In the genomic region with DNA sequence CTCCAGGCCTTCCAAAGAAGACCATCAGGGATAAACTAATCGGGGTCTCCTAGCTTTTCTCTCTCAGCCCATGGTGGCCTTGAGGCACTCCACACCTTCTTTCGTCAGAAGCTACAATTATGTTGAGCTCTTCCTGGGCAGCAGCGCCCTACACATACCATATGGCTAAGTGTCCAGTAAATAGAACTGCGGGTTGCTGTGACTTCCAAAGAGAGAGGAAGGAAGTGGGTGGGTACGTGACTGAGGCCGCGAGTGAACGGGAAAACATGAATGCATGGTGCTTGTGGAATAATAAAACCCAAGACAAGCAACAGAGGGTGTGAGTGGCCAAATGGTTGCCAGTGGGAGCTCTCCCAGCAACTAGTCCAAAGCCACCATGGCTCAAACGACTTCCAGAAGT, we compare ENCODE assay signal across 16 mouse cellular contexts.
"Had no signal": no experiment of that assay in that cellular context is flagged by ENCODE, and none has a peak within 500 bp of the region (broad histone marks: within the 10 kb centered on the region; RNA-seq: fewer than 3 reads in every experiment).

No protein-coding gene starts in this region.

- H3K36me3 ChIP-seq: stomach, embryonic 15.5 days had no signal

- H3K27ac ChIP-seq: neural tube, embryonic 13.5 days; neural tube, embryonic 15.5 days; stomach, embryonic 15.5 days; stomach, postnatal 0 days had no signal

- H3K4me3 ChIP-seq: neural tube, embryonic 13.5 days; neural tube, embryonic 15.5 days; stomach, embryonic 15.5 days had no signal

- H3K9ac ChIP-seq: neural tube, embryonic 13.5 days; neural tube, embryonic 15.5 days; stomach, embryonic 15.5 days had no signal

- H3K4me1 ChIP-seq: stomach, embryonic 15.5 days had no signal

- DNase-seq: retina, postnatal 1 day; right cerebral cortex, adult 18-20 months; right cerebral cortex, postnatal 14 days; right cerebral cortex, postnatal 25 days; right cerebral cortex, postnatal 4 days; spleen, adult 18-20 months; thymus, adult 18-20 months; thymus, adult 2 months; thymus, postnatal 14 days; thymus, postnatal 25 days; thymus, postnatal 36 days; thymus, postnatal 4 days had no signal

- H3K4me2 ChIP-seq: neural tube, embryonic 13.5 days; neural tube, embryonic 15.5 days; stomach, embryonic 15.5 days had no signal

- H3K27me3 ChIP-seq: neural tube, embryonic 15.5 days had no signal

- H3K9me3 ChIP-seq: neural tube, embryonic 13.5 days; neural tube, embryonic 15.5 days; stomach, embryonic 15.5 days had no signal
